Mouse (Mus musculus) neural tube, embryonic 13.5 days (tissue): ENCODE data around the gene Rnf157. TPM values are rescaled to one million over a fixed set of nuclear protein-coding genes. Genes with fewer than 3 reads are reported as not detected.

Experiments used
- ATAC-seq: fragments of 200-750 bp; cut with Nextera tagmentation; 2 replicates; pipeline ENCODE4 v1.8.0; 2017; ENCODE audit warnings: low read depth, mild to moderate bottlenecking, moderate TSS enrichment, moderate library complexity
- H3K27ac ChIP-seq: fragments of 300-500 bp; sonication (generic); replicated peaks from 2 replicates; pipeline ENCODE4 v1.5.1; 2015; ENCODE audit warnings: moderate library complexity, mild to moderate bottlenecking, inconsistent platforms
- H3K27me3 ChIP-seq: fragments of 300-500 bp; sonication (generic); 2 replicates; pipeline ENCODE4 v1.6.1; 2015; ENCODE audit warnings: mild to moderate bottlenecking, inconsistent platforms
- H3K36me3 ChIP-seq: fragments of 300-500 bp; sonication (generic); 2 replicates; pipeline ENCODE4 v1.6.1; 2015; ENCODE audit warnings: mild to moderate bottlenecking, inconsistent platforms
- H3K4me1 ChIP-seq: fragments of 300-500 bp; sonication (generic); replicated peaks from 2 replicates; pipeline ENCODE4 v1.6.1; 2015; ENCODE audit warnings: inconsistent platforms
- H3K4me2 ChIP-seq: fragments of 300-500 bp; sonication (generic); 2 replicates; pipeline ENCODE4 v1.6.1; 2015; ENCODE audit warnings: inconsistent platforms, mild to moderate bottlenecking, moderate library complexity
- H3K4me3 ChIP-seq: fragments of 300-500 bp; sonication (generic); 2 replicates; pipeline ENCODE4 v1.5.1; 2015; ENCODE audit warnings: mild to moderate bottlenecking, inconsistent platforms
- H3K9ac ChIP-seq: fragments of 300-500 bp; sonication (generic); 2 replicates; pipeline ENCODE4 v1.6.1; 2015; ENCODE audit warnings: moderate library complexity, mild to moderate bottlenecking, inconsistent platforms
- H3K9me3 ChIP-seq: fragments of 300-500 bp; sonication (generic); 2 replicates; pipeline ENCODE4 v1.6.1; 2016; ENCODE audit warnings: inconsistent platforms
- WGBS: fragments of 180-500 bp; shearing (Covaris S2); methylation state at CpG from one replicate; pipeline ENCODE4 v1.1.7; 2015; 5-methylcytosine and 5-hydroxymethylcytosine counted together
- polyA plus RNA-seq: library from polyadenylated mRNA; unstranded; fragments of >200 nt; fragmentation: Nextera tagmentation; extraction: Ambion mirVana; gene quantifications from 2 replicates; pipeline ENCODE4 v1.2.1, GENCODE M21; 2015

Rnf157 gene
- 64.8 and 72.0 TPM in 2 replicates for polyA plus RNA-seq

GRCm38 (mm10) chr11:116412904-116413630 lies at the start of gene Rnf157:
Gene Rnf157 (minus strand): TSS chr11:116413032.
- H3K36me3 ChIP-seq, result no peaks in the 10 kb centered on the region
- peaks cover 25% of the 10 kb centered on the region for H3K4me1 ChIP-seq
- H3K27ac ChIP-seq, result peak within 1 kb of the TSS; percentile 93
- peak within 1 kb of the TSS; percentile 96 for H3K9ac ChIP-seq
- H3K27me3 ChIP-seq, result no peaks in the 10 kb centered on the region
- H3K9me3 ChIP-seq, result no peaks in the 10 kb centered on the region
- H3K4me3 ChIP-seq, result peak within 1 kb of the TSS; percentile 70
- peak; percentile 96 for ATAC-seq
- WGBS, result 2% methylated on average over 38 of the region's 82 CpGs
- peak within 1 kb of the TSS; percentile 76 for H3K4me2 ChIP-seq

GRCm38 (mm10) chr11:116459786-116460185 lies 47.0 kb upstream of the Rnf157 start:
- H3K27ac ChIP-seq, result no peak overlapping the region
- H3K27me3 ChIP-seq, result no peaks in the 10 kb centered on the region
- H3K9ac ChIP-seq, result no peak overlapping the region
- no peaks in the 10 kb centered on the region for H3K9me3 ChIP-seq
- no peak overlapping the region for H3K4me2 ChIP-seq
- no peak for ATAC-seq
- H3K36me3 ChIP-seq, result no peaks in the 10 kb centered on the region
- no peak overlapping the region for H3K4me3 ChIP-seq
- peaks cover 4% of the 10 kb centered on the region for H3K4me1 ChIP-seq
- WGBS, result 51% methylated on average over 4 of the region's 4 CpGs

GRCm38 (mm10) chr11:116456234-116456633 lies 43.4 kb upstream of the Rnf157 start:
- no peak for ATAC-seq
- Histone ChIP-seq H3K4me1 (no peaks in the 10 kb centered on the region), H3K27ac (no peak overlapping the region), H3K9ac (no peak overlapping the region), H3K36me3 (no peaks in the 10 kb centered on the region), H3K27me3 (no peaks in the 10 kb centered on the region), H3K4me3 (no peak overlapping the region), H3K4me2 (no peak overlapping the region), H3K9me3 (no peaks in the 10 kb centered on the region)
- WGBS, result 91% methylated on average over 8 of the region's 8 CpGs

- WGBS, result 94% methylated on average over 10 of the region's 10 CpGs
- Histone ChIP-seq H3K9ac (no peak overlapping the region), H3K36me3 (no peaks in the 10 kb centered on the region), H3K27ac (no peak overlapping the region), H3K9me3 (0 out of 2 replicates have a peak, but pooled peaks cover 9% of the 10 kb centered on the region), H3K4me3 (no peak overlapping the region), H3K4me1 (no peaks in the 10 kb centered on the region), H3K27me3 (no peaks in the 10 kb centered on the region), H3K4me2 (no peak overlapping the region)
- ATAC-seq, result no peak
These were observed 41.1 kb upstream of the Rnf157 start for GRCm38 (mm10) chr11:116453889-116454288.

- H3K27me3 ChIP-seq, result peaks cover 20% of the 10 kb centered on the region
- peaks cover 9% of the 10 kb centered on the region for H3K4me1 ChIP-seq
- H3K36me3 ChIP-seq, result no peaks in the 10 kb centered on the region
- ATAC-seq, result no peak
- H3K9me3 ChIP-seq, result 0 out of 2 replicates have a peak, but pooled peaks cover 9% of the 10 kb centered on the region
- no peak overlapping the region for H3K9ac ChIP-seq
- no peak overlapping the region for H3K4me2 ChIP-seq
- no peak overlapping the region for H3K27ac ChIP-seq
- 96% methylated on average over 3 of the region's 3 CpGs for WGBS
- no peak overlapping the region for H3K4me3 ChIP-seq
These were observed 36.5 kb upstream of the Rnf157 start for GRCm38 (mm10) chr11:116449341-116449740.

GRCm38 (mm10) chr11:116447822-116448221 lies 35.0 kb upstream of the Rnf157 start:
- Histone ChIP-seq H3K4me3 (no peak overlapping the region), H3K4me2 (no peak overlapping the region), H3K36me3 (no peaks in the 10 kb centered on the region), H3K27me3 (peaks cover 20% of the 10 kb centered on the region), H3K9me3 (0 out of 2 replicates have a peak, but pooled peaks cover 9% of the 10 kb centered on the region), H3K27ac (no peak overlapping the region), H3K4me1 (peaks cover 9% of the 10 kb centered on the region), H3K9ac (no peak overlapping the region)
- no peak for ATAC-seq
- WGBS, result 70% methylated on average over 5 of the region's 5 CpGs

- Histone ChIP-seq H3K36me3 (no peaks in the 10 kb centered on the region), H3K27ac (no peak overlapping the region), H3K27me3 (peaks cover 20% of the 10 kb centered on the region), H3K9ac (no peak overlapping the region), H3K9me3 (0 out of 2 replicates have a peak, but pooled peaks cover 9% of the 10 kb centered on the region), H3K4me2 (no peak overlapping the region), H3K4me3 (no peak overlapping the region), H3K4me1 (peaks cover 12% of the 10 kb centered on the region)
- ATAC-seq, result peak; percentile 4; the same call in 1 of the 2 replicates
- WGBS, result 22% methylated on average over 19 of the region's 19 CpGs
These were observed 33.6 kb upstream of the Rnf157 start for GRCm38 (mm10) chr11:116446308-116446887.

- Histone ChIP-seq H3K27me3 (peaks cover 20% of the 10 kb centered on the region), H3K9me3 (0 out of 2 replicates have a peak, but pooled peaks cover 5% of the 10 kb centered on the region), H3K27ac (no peak overlapping the region), H3K36me3 (no peaks in the 10 kb centered on the region), H3K9ac (no peak overlapping the region), H3K4me3 (no peak overlapping the region), H3K4me1 (peaks cover 15% of the 10 kb centered on the region), H3K4me2 (0 out of 2 replicates have a peak overlapping the region, but pooled peaks have one; percentile 5)
- WGBS, result 34% methylated on average over 16 of the region's 16 CpGs
- peak; percentile 46 for ATAC-seq
These were observed 32.9 kb upstream of the Rnf157 start for GRCm38 (mm10) chr11:116445596-116446307.

GRCm38 (mm10) chr11:116443935-116444334 lies 31.1 kb upstream of the Rnf157 start:
- no peak overlapping the region for H3K4me3 ChIP-seq
- H3K4me2 ChIP-seq, result no peak overlapping the region
- WGBS, result 88% methylated on average over 6 of the region's 6 CpGs
- H3K27me3 ChIP-seq, result peaks cover 20% of the 10 kb centered on the region
- H3K9ac ChIP-seq, result 0 out of 2 replicates have a peak overlapping the region, but pooled peaks have one; percentile 14
- H3K9me3 ChIP-seq, result no peaks in the 10 kb centered on the region
- peaks cover 18% of the 10 kb centered on the region for H3K4me1 ChIP-seq
- peaks cover 9% of the 10 kb centered on the region for H3K36me3 ChIP-seq
- H3K27ac ChIP-seq, result no peak overlapping the region
- no peak for ATAC-seq

- Histone ChIP-seq H3K9ac (no peak overlapping the region), H3K4me2 (no peak overlapping the region), H3K36me3 (peaks cover 11% of the 10 kb centered on the region), H3K27ac (no peak overlapping the region), H3K4me3 (no peak overlapping the region), H3K27me3 (peaks cover 20% of the 10 kb centered on the region), H3K9me3 (no peaks in the 10 kb centered on the region), H3K4me1 (peaks cover 18% of the 10 kb centered on the region)
- no peak for ATAC-seq
- 83% methylated on average over 6 of the region's 6 CpGs for WGBS
These were observed 30.5 kb upstream of the Rnf157 start for GRCm38 (mm10) chr11:116443311-116443710.

GRCm38 (mm10) chr11:116442867-116443177 lies 30.0 kb upstream of the Rnf157 start:
- no peaks in the 10 kb centered on the region for H3K9me3 ChIP-seq
- WGBS, result 84% methylated on average over 6 of the region's 6 CpGs
- no peak overlapping the region for H3K27ac ChIP-seq
- no peak for ATAC-seq
- H3K27me3 ChIP-seq, result peaks cover 18% of the 10 kb centered on the region
- peaks cover 11% of the 10 kb centered on the region for H3K36me3 ChIP-seq
- no peak overlapping the region for H3K4me2 ChIP-seq
- H3K4me1 ChIP-seq, result peaks cover 18% of the 10 kb centered on the region
- no peak overlapping the region for H3K4me3 ChIP-seq
- no peak overlapping the region for H3K9ac ChIP-seq
